Mouse (Mus musculus): Measurements from ENCODE around the gene Slx1b.

The Slx1b gene

GRCm38 (mm10) chr7:126676631-126677220 lies 18.9 kb downstream of the Slx1b start:
- DNase-seq (ENCODE audit: low spot score in 2 of 2), result no peak

- DNase-seq (ENCODE audit: low spot score in 2 of 2), result peak in 1 of 2 experiments; percentile 31
Observed at GRCm38 (mm10) chr7:126676207-126676606, 19.4 kb downstream of the Slx1b start, which contains the start of gene Sult1a1. Sult1a1 (minus strand) TSS chr7:126676432.

- DNase-seq (ENCODE audit: low spot score in 2 of 2), result no peak
Observed at GRCm38 (mm10) chr7:126675104-126675503, 20.5 kb downstream of the Slx1b start.

- DNase-seq (ENCODE audit: low spot score in 2 of 2), result no peak
Observed at GRCm38 (mm10) chr7:126672111-126672510, 23.5 kb downstream of the Slx1b start.

- DNase-seq (ENCODE audit: low spot score in 2 of 2), result no peak
Observed at GRCm38 (mm10) chr7:126670152-126670551, 25.4 kb downstream of the Slx1b start.

- DNase-seq (ENCODE audit: low spot score in 2 of 2), result no peak
Observed at GRCm38 (mm10) chr7:126668452-126668851, 27.1 kb downstream of the Slx1b start.

GRCm38 (mm10) chr7:126667495-126668090 lies 28.0 kb downstream of the Slx1b start:
- no peak for DNase-seq (ENCODE audit: low spot score in 2 of 2)

GRCm38 (mm10) chr7:126665269-126665668 lies 30.3 kb downstream of the Slx1b start:
- no peak for DNase-seq (ENCODE audit: low spot score in 2 of 2)

- no peak for DNase-seq (ENCODE audit: low spot score in 2 of 2)
Observed at GRCm38 (mm10) chr7:126663646-126664045, 31.9 kb downstream of the Slx1b start.

- DNase-seq (ENCODE audit: low spot score in 2 of 2), result no peak
Observed at GRCm38 (mm10) chr7:126659771-126660170, 35.8 kb downstream of the Slx1b start.

GRCm38 (mm10) chr7:126657522-126657921 lies 38.1 kb downstream of the Slx1b start:
- DNase-seq (ENCODE audit: low spot score in 2 of 2), result no peak

GRCm38 (mm10) chr7:126655695-126656094 lies 39.9 kb downstream of the Slx1b start:
- DNase-seq (ENCODE audit: low spot score in 2 of 2), result no peak

GRCm38 (mm10) chr7:126653991-126654390 lies 41.6 kb downstream of the Slx1b start:
- no peak for DNase-seq (ENCODE audit: low spot score in 2 of 2)

GRCm38 (mm10) chr7:126650852-126651251 lies 44.7 kb downstream of the Slx1b start:
- no peak for DNase-seq (ENCODE audit: low spot score in 2 of 2)

GRCm38 (mm10) chr7:126649231-126650051 lies 46.1 kb downstream of the Slx1b start, which contains the start of gene Sgf29:
Sgf29 (plus strand) TSS chr7:126649309.
- peak; percentile 91 to 95 for DNase-seq (ENCODE audit: low spot score in 2 of 2)

GRCm38 (mm10) chr7:126648486-126648885 lies 47.1 kb downstream of the Slx1b start:
- no peak for DNase-seq (ENCODE audit: low spot score in 2 of 2)

- DNase-seq (ENCODE audit: low spot score in 2 of 2), result no peak
Observed at GRCm38 (mm10) chr7:126645708-126646107, 49.9 kb downstream of the Slx1b start.

- no peak for DNase-seq (ENCODE audit: low spot score in 2 of 2)
Observed at GRCm38 (mm10) chr7:126644914-126645313, 50.7 kb downstream of the Slx1b start.

- no peak for DNase-seq (ENCODE audit: low spot score in 2 of 2)
Observed at GRCm38 (mm10) chr7:126644345-126644744, 51.2 kb downstream of the Slx1b start.

- peak; percentile 9 to 18 for DNase-seq (ENCODE audit: low spot score in 2 of 2)
Observed at GRCm38 (mm10) chr7:126643244-126643617, 52.4 kb downstream of the Slx1b start.

- DNase-seq (ENCODE audit: low spot score in 2 of 2), result no peak
Observed at GRCm38 (mm10) chr7:126642545-126643243, 52.9 kb downstream of the Slx1b start.

Measured in right cerebral cortex, adult 2 months (tissue).